Mouse (Mus musculus): ENCODE measurements around the gene Taf8. TPM values are rescaled to one million over a fixed set of nuclear protein-coding genes. Genes with fewer than 3 reads are reported as not detected.

The Taf8 gene
- total RNA-seq, 1 experiment, result 40.0 TPM

GRCm38 (mm10) chr17:47472435-47473350, 29.4 kb downstream of the Taf8 start:
- no peak for TF ChIP-seq ZNF384 (IDR thresholded peaks at IDR 0.05; ENCODE audit: low read depth, low read length)
- TF ChIP-seq ZC3H11A (IDR thresholded peaks at IDR 0.05; ENCODE audit: borderline replicate concordance, low read depth, low read length), result no peak
- TF ChIP-seq MAFK (IDR thresholded peaks at IDR 0.05; ENCODE audit: insufficient read depth, low read depth, low read length), result no peak
- TF ChIP-seq CHD2 (IDR thresholded peaks at IDR 0.05; ENCODE audit: low read depth, low read length), result no peak
- TF ChIP-seq HCFC1 (IDR thresholded peaks at IDR 0.05; ENCODE audit: borderline replicate concordance, insufficient read depth, low read length), result no peak
- H3K9ac ChIP-seq (ENCODE audit: insufficient read depth, low read depth, low read length, poor library complexity, severe bottlenecking), result no peak overlapping the region
- H3K9me3 ChIP-seq (ENCODE audit: control insufficient read depth, insufficient read depth, low read depth, low read length), result no peaks in the 10 kb centered on the region
- peaks cover 3 to 27% of the 10 kb centered on the region in 2 experiments; a peak in 3 of 4 replicates for H3K4me1 ChIP-seq (ENCODE audit: control insufficient read depth in 2 of 2, insufficient read depth in 2 of 2, low read length in 2 of 2, poor library complexity in 1 of 2)
- no peak overlapping the region for H3K4me3 ChIP-seq (ENCODE audit: insufficient read depth in 1 of 2, low read depth in 1 of 2, low read length in 2 of 2, poor library complexity in 1 of 2, severe bottlenecking in 1 of 2)
- no peak for DNase-seq (ENCODE audit: low read depth, low spot score)
- in situ Hi-C loops (cut with MboI; ENCODE audit: low sequenced_read_pairs in 2 of 2, unreplicated experiment in 2 of 2), result no loop called here
- H3K36me3 ChIP-seq (ENCODE audit: control insufficient read depth, insufficient read depth, low read length, poor library complexity, severe bottlenecking), result peaks cover 2% of the 10 kb centered on the region; the same call in 1 of the 2 replicates
- 0 out of 2 replicates have a peak overlapping the region, but pooled peaks have one; percentile 9 for H3K27ac ChIP-seq (ENCODE audit: insufficient read depth, low read depth, low read length, poor library complexity, severe bottlenecking)

GRCm38 (mm10) chr17:47470686-47471085, 31.4 kb downstream of the Taf8 start:
- H3K9ac ChIP-seq (ENCODE audit: insufficient read depth, low read depth, low read length, poor library complexity, severe bottlenecking), result no peak overlapping the region
- no peak for DNase-seq (ENCODE audit: low read depth, low spot score)
- H3K27ac ChIP-seq (ENCODE audit: insufficient read depth, low read depth, low read length, poor library complexity, severe bottlenecking), result no peak overlapping the region
- in situ Hi-C loops (cut with MboI; ENCODE audit: low sequenced_read_pairs in 2 of 2, unreplicated experiment in 2 of 2), result no loop called here
- TF ChIP-seq MAFK (IDR thresholded peaks at IDR 0.05; ENCODE audit: insufficient read depth, low read depth, low read length) (no peak), ZNF384 (IDR thresholded peaks at IDR 0.05; ENCODE audit: low read depth, low read length) (no peak), ZC3H11A (IDR thresholded peaks at IDR 0.05; ENCODE audit: borderline replicate concordance, low read depth, low read length) (no peak), CHD2 (IDR thresholded peaks at IDR 0.05; ENCODE audit: low read depth, low read length) (no peak), HCFC1 (IDR thresholded peaks at IDR 0.05; ENCODE audit: borderline replicate concordance, insufficient read depth, low read length) (no peak)
- H3K4me1 ChIP-seq (ENCODE audit: control insufficient read depth in 2 of 2, insufficient read depth in 2 of 2, low read length in 2 of 2, poor library complexity in 1 of 2), result peaks cover 3 to 33% of the 10 kb centered on the region in 2 experiments; a peak in 3 of 4 replicates
- H3K4me3 ChIP-seq (ENCODE audit: insufficient read depth in 1 of 2, low read depth in 1 of 2, low read length in 2 of 2, poor library complexity in 1 of 2, severe bottlenecking in 1 of 2), result no peak overlapping the region
- no peaks in the 10 kb centered on the region for H3K9me3 ChIP-seq (ENCODE audit: control insufficient read depth, insufficient read depth, low read depth, low read length)
- peaks cover 4% of the 10 kb centered on the region; the same call in 1 of the 2 replicates for H3K36me3 ChIP-seq (ENCODE audit: control insufficient read depth, insufficient read depth, low read length, poor library complexity, severe bottlenecking)

GRCm38 (mm10) chr17:47470121-47470520, 32.0 kb downstream of the Taf8 start:
- DNase-seq (ENCODE audit: low read depth, low spot score), result no peak
- Histone ChIP-seq H3K9ac (ENCODE audit: insufficient read depth, low read depth, low read length, poor library complexity, severe bottlenecking) (no peak overlapping the region), H3K27ac (ENCODE audit: insufficient read depth, low read depth, low read length, poor library complexity, severe bottlenecking) (no peak overlapping the region), H3K4me1 (ENCODE audit: control insufficient read depth in 2 of 2, insufficient read depth in 2 of 2, low read length in 2 of 2, poor library complexity in 1 of 2) (peaks cover 3 to 33% of the 10 kb centered on the region in 2 experiments; a peak in 3 of 4 replicates), H3K9me3 (ENCODE audit: control insufficient read depth, insufficient read depth, low read depth, low read length) (no peaks in the 10 kb centered on the region), H3K36me3 (ENCODE audit: control insufficient read depth, insufficient read depth, low read length, poor library complexity, severe bottlenecking) (peaks cover 4% of the 10 kb centered on the region; the same call in 1 of the 2 replicates), H3K4me3 (ENCODE audit: insufficient read depth in 1 of 2, low read depth in 1 of 2, low read length in 2 of 2, poor library complexity in 1 of 2, severe bottlenecking in 1 of 2) (no peak overlapping the region)
- in situ Hi-C loops (cut with MboI; ENCODE audit: low sequenced_read_pairs in 2 of 2, unreplicated experiment in 2 of 2), result no loop called here
- no peak for TF ChIP-seq HCFC1 (IDR thresholded peaks at IDR 0.05; ENCODE audit: borderline replicate concordance, insufficient read depth, low read length)
- no peak for TF ChIP-seq ZC3H11A (IDR thresholded peaks at IDR 0.05; ENCODE audit: borderline replicate concordance, low read depth, low read length)
- TF ChIP-seq CHD2 (IDR thresholded peaks at IDR 0.05; ENCODE audit: low read depth, low read length), result no peak
- TF ChIP-seq ZNF384 (IDR thresholded peaks at IDR 0.05; ENCODE audit: low read depth, low read length), result no peak

- Histone ChIP-seq H3K4me3 (ENCODE audit: insufficient read depth in 1 of 2, low read depth in 1 of 2, low read length in 2 of 2, poor library complexity in 1 of 2, severe bottlenecking in 1 of 2) (no peak overlapping the region), H3K9ac (ENCODE audit: insufficient read depth, low read depth, low read length, poor library complexity, severe bottlenecking) (no peak overlapping the region), H3K4me1 (ENCODE audit: control insufficient read depth in 2 of 2, insufficient read depth in 2 of 2, low read length in 2 of 2, poor library complexity in 1 of 2) (peaks cover 3 to 36% of the 10 kb centered on the region in 2 experiments; a peak in 3 of 4 replicates), H3K27ac (ENCODE audit: insufficient read depth, low read depth, low read length, poor library complexity, severe bottlenecking) (no peak overlapping the region), H3K36me3 (ENCODE audit: control insufficient read depth, insufficient read depth, low read length, poor library complexity, severe bottlenecking) (peaks cover 4% of the 10 kb centered on the region; the same call in 1 of the 2 replicates), H3K9me3 (ENCODE audit: control insufficient read depth, insufficient read depth, low read depth, low read length) (no peaks in the 10 kb centered on the region)
- no peak for DNase-seq (ENCODE audit: low read depth, low spot score)
- no peak for TF ChIP-seq HCFC1 (IDR thresholded peaks at IDR 0.05; ENCODE audit: borderline replicate concordance, insufficient read depth, low read length)
- TF ChIP-seq ZC3H11A (IDR thresholded peaks at IDR 0.05; ENCODE audit: borderline replicate concordance, low read depth, low read length), result no peak
- TF ChIP-seq ZNF384 (IDR thresholded peaks at IDR 0.05; ENCODE audit: low read depth, low read length), result no peak
- no peak for TF ChIP-seq MAFK (IDR thresholded peaks at IDR 0.05; ENCODE audit: insufficient read depth, low read depth, low read length)
- no peak for TF ChIP-seq CHD2 (IDR thresholded peaks at IDR 0.05; ENCODE audit: low read depth, low read length)
- in situ Hi-C loops (cut with MboI; ENCODE audit: low sequenced_read_pairs in 2 of 2, unreplicated experiment in 2 of 2), result no loop called here
Observed at GRCm38 (mm10) chr17:47469642-47470041, 32.5 kb downstream of the Taf8 start.

Data from ES-E14 (cell line).